Mouse (Mus musculus) MEL-GATA-1-ER (cell line): ENCODE results near the gene Plcz1.

Experiments
- DNase-seq: peaks from one replicate; pipeline ENCODE4 v3.0.0-alpha.2; 2012; ENCODE audit warnings: low read depth; ENCODE audit errors: extremely low read depth

Gene Plcz1

GRCm38 (mm10) chr6:139953596-139953995, 87.7 kb downstream of the Plcz1 start:
- no peak for DNase-seq

DNA sequence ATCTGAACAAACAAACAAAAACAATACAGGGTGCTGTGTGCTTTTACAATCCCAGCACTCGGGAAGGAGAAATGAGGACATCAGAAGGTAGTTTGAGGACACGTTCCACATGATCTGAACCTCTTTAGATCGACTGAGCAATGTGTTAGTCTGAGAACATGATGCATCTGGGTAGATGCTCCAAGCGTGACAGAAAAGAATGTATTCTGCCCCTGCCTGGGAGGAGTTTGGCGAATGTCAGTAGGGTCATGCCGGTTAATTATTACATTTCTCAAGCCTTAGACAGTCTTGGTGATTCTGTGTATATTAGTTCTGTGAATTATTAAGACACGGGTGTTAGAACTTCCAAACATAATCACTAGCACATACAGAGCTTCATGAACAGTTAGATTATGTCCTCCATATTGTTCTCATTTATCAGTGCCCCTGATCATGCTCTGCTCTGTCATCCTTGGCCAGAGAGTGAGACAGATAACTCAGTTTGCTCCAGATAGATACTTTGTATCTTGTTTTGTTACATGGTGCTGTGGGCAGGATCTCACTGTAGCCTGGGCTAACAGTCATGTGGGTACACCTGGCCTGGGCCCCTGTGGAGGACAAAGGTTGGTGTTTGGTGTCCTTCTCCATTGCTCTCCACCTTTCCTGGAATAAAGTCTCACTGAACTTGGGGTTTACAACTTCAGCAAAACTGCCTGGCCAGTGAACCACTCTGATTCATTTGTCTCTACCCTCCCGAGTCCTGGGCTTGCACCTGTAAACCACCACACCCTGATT, 94.0 kb downstream of the Plcz1 start:
- no peak for DNase-seq
